Mouse (Mus musculus) erythroblast, embryonic 14.5 days (primary cell): ENCODE results near the gene Tbc1d16. TPM values are rescaled to one million over a fixed set of nuclear protein-coding genes. Genes with fewer than 3 reads are reported as not detected.

ENCODE experiments used
- H3K27me3 ChIP-seq: 2 replicates; pipeline ENCODE4 v1.6.1; 2012; ENCODE audit warnings: inconsistent platforms; ENCODE audit not compliant: control insufficient read depth
- H3K36me3 ChIP-seq: 2 replicates; pipeline ENCODE4 v1.6.1; 2012; ENCODE audit warnings: mild to moderate bottlenecking, inconsistent platforms; ENCODE audit not compliant: control insufficient read depth
- H3K4me1 ChIP-seq: 2 replicates; pipeline ENCODE4 v1.6.1; 2012; ENCODE audit warnings: inconsistent platforms; ENCODE audit not compliant: control insufficient read depth
- H3K4me3 ChIP-seq: replicated peaks from 2 replicates; pipeline ENCODE3; 2012; ENCODE audit warnings: moderate library complexity, mild to moderate bottlenecking, inconsistent platforms
- H3K9me3 ChIP-seq: 2 replicates; pipeline ENCODE4 v1.6.1; 2012; ENCODE audit warnings: low read length, inconsistent platforms, mixed read lengths; ENCODE audit not compliant: control insufficient read depth
- GATA1 ChIP-seq: IDR thresholded peaks from 2 replicates; pipeline ENCODE4 v1.6.1; 2012; ENCODE audit warnings: low read length, inconsistent platforms, mixed read lengths
- TAL1 ChIP-seq: IDR thresholded peaks from 3 replicates; pipeline ENCODE4 v1.6.1; 2012; ENCODE audit warnings: low read length, inconsistent platforms, mixed read lengths
- polyA plus RNA-seq: library from polyadenylated mRNA; stranded (reverse); fragments of >175 nt; gene quantifications from 2 replicates; pipeline ENCODE4 v1.2.3, GENCODE M21; 2012

The Tbc1d16 gene
- polyA plus RNA-seq, 1 experiment, result 0.01 TPM

GRCm38 (mm10) chr11:119156481-119157254 is 71.6 kb downstream of the Tbc1d16 start:
- H3K36me3 ChIP-seq, result peaks cover 3% of the 10 kb centered on the region; the same call in 1 of the 2 replicates
- H3K9me3 ChIP-seq, result no peaks in the 10 kb centered on the region
- no peaks in the 10 kb centered on the region; the same call in 1 of the 2 replicates for H3K4me1 ChIP-seq
- no peak for TF ChIP-seq TAL1
- no peak for TF ChIP-seq GATA1
- no peak overlapping the region for H3K4me3 ChIP-seq
- H3K27me3 ChIP-seq, result no peaks in the 10 kb centered on the region

GRCm38 (mm10) chr11:119155638-119156480 is 72.4 kb downstream of the Tbc1d16 start:
- Histone ChIP-seq H3K4me1 (no peaks in the 10 kb centered on the region; the same call in 1 of the 2 replicates), H3K36me3 (peaks cover 3% of the 10 kb centered on the region; the same call in 1 of the 2 replicates), H3K9me3 (no peaks in the 10 kb centered on the region), H3K4me3 (no peak overlapping the region), H3K27me3 (no peaks in the 10 kb centered on the region)
- TF ChIP-seq TAL1 (no peak), GATA1 (no peak)

GRCm38 (mm10) chr11:119152321-119152831 is 75.9 kb downstream of the Tbc1d16 start:
- TF ChIP-seq GATA1 (no peak), TAL1 (no peak)
- H3K36me3 ChIP-seq, result peaks cover 3% of the 10 kb centered on the region; the same call in 1 of the 2 replicates
- no peaks in the 10 kb centered on the region for H3K27me3 ChIP-seq
- H3K9me3 ChIP-seq, result no peaks in the 10 kb centered on the region
- H3K4me1 ChIP-seq, result no peaks in the 10 kb centered on the region
- H3K4me3 ChIP-seq, result no peak overlapping the region

GRCm38 (mm10) chr11:119151073-119151607 is 77.2 kb downstream of the Tbc1d16 start:
- H3K4me3 ChIP-seq, result no peak overlapping the region
- H3K9me3 ChIP-seq, result no peaks in the 10 kb centered on the region
- H3K4me1 ChIP-seq, result no peaks in the 10 kb centered on the region
- H3K27me3 ChIP-seq, result no peaks in the 10 kb centered on the region
- H3K36me3 ChIP-seq, result peaks cover 3% of the 10 kb centered on the region; the same call in 1 of the 2 replicates
- TF ChIP-seq TAL1 (no peak), GATA1 (no peak)

- Histone ChIP-seq H3K9me3 (no peaks in the 10 kb centered on the region), H3K27me3 (no peaks in the 10 kb centered on the region), H3K36me3 (peaks cover 3% of the 10 kb centered on the region; the same call in 1 of the 2 replicates), H3K4me1 (no peaks in the 10 kb centered on the region), H3K4me3 (no peak overlapping the region)
- TF ChIP-seq TAL1 (no peak), GATA1 (no peak)
Observed at GRCm38 (mm10) chr11:119150442-119150841, 77.9 kb downstream of the Tbc1d16 start.

GRCm38 (mm10) chr11:119148829-119149228 is 79.5 kb downstream of the Tbc1d16 start:
- H3K9me3 ChIP-seq, result no peaks in the 10 kb centered on the region
- no peaks in the 10 kb centered on the region for H3K4me1 ChIP-seq
- H3K36me3 ChIP-seq, result no peaks in the 10 kb centered on the region; the same call in 1 of the 2 replicates
- TF ChIP-seq TAL1, result no peak
- no peak for TF ChIP-seq GATA1
- H3K4me3 ChIP-seq, result no peak overlapping the region
- H3K27me3 ChIP-seq, result no peaks in the 10 kb centered on the region

GRCm38 (mm10) chr11:119147153-119147552 is 81.1 kb downstream of the Tbc1d16 start:
- no peaks in the 10 kb centered on the region for H3K4me1 ChIP-seq
- no peak overlapping the region for H3K4me3 ChIP-seq
- H3K36me3 ChIP-seq, result no peaks in the 10 kb centered on the region
- H3K9me3 ChIP-seq, result no peaks in the 10 kb centered on the region
- TF ChIP-seq TAL1, result no peak
- H3K27me3 ChIP-seq, result no peaks in the 10 kb centered on the region

- Histone ChIP-seq H3K27me3 (no peaks in the 10 kb centered on the region), H3K36me3 (no peaks in the 10 kb centered on the region), H3K4me1 (no peaks in the 10 kb centered on the region), H3K4me3 (no peak overlapping the region), H3K9me3 (no peaks in the 10 kb centered on the region)
- TF ChIP-seq TAL1, result no peak
- TF ChIP-seq GATA1, result no peak
Observed at GRCm38 (mm10) chr11:119146140-119146539, 82.2 kb downstream of the Tbc1d16 start.
